Mouse (Mus musculus) urinary bladder, adult 2 months (tissue): Measurements from ENCODE around the gene Ell2. TPM values are rescaled to one million over a fixed set of nuclear protein-coding genes. Genes with fewer than 3 reads are reported as not detected.
"Not testable (repeated sequence)": the region's sequence is repeated elsewhere in the genome, so short reads cannot be mapped to it uniquely, and the experiment has no call there.

Source experiments
- DNase-seq: peaks from one replicate; pipeline ENCODE4 v3.0.0; 2022; ENCODE audit warnings: low spot score
- polyA plus RNA-seq: library from polyadenylated mRNA; depleted of rRNA; stranded (reverse); fragments of >200 nt; gene quantifications from 2 replicates; pipeline ENCODE4 v1.2.3, GENCODE M21; 2012; rRNA removed

The Ell2 gene
- polyA plus RNA-seq = 5.2 and 5.5 TPM in 2 replicates

DNA sequence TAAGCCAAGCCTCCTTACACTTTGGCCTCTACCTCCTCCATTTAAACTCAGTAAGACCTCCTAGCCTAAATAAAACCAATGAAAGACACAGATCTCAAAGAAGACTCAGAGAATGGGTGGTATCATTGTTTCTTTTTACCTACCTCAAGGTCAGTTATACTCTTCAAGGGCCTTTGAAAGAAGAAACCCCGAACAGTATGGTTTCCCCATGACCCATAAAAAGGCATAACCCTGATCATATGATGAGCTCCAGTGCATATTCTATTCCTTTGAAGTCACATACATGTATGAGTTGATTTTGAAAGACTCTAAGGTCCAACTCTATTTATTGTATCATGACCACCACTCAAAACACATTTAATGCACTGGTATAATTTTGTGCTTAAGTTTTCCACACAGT is at the start of gene Ell2:
Gene Ell2 (plus strand): TSS at position 301 of the 400 bp plus-strand sequence.
- no peak for DNase-seq

DNA sequence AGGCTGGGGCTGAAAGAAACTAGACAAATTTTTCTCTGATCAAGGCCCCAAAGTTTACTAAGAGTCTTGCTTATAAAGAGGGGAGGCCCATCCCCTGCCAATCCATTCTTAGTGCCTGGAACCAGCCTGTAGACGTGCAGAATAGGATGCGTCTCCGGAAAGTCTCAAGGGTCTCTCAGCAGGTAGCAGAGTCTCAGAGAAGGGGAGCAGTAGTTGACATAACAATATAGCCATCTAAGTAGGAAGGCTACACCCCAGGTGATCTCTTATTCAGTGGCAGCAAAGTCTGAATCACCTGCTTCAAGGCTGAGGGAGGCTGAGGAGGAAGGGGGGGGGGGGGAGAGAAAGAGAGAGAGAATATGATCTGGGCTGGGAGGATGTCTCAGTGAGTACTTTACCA is 21.1 kb upstream of the Ell2 start:
- no peak for DNase-seq

- DNase-seq = no peak
These were observed 19.6 kb upstream of the Ell2 start for GRCm38 (mm10) chr13:75686995-75687394.

DNA sequence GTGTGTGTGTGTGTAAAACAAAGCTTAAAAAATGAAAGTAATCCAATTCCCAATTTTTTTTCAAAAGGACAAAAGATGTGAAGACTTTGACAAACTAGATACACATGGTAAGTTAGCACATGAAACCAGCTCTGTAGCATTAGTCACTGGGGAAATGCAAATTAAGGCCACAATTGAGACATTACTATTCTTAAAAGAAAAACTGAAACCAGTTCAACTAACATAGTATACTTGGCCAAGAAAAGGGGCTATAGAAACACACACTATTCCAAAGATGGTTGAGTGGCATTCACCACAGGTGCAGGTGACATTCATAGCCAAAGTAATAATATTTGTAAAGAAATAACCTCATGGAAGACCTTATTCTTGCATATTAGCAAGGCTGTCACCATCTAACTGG is 14.9 kb upstream of the Ell2 start:
- no peak for DNase-seq

DNA sequence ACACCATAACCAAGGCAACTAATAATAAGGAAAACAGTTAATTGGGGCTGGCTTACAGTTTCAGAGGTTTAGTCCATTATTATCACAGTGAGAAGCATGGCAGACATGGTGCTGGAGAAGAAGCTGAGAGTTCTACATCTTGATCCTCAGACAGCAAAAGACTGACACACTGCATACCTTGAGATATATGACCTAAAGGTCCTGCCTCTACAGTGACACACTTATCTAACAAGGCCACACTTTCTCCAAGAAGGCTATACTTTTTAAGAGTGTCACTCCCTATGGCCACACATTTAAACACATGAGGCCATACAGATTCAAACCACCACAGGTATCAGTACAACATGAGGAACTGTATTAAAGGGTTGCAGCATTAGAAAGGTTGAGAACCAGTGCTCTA is 13.5 kb upstream of the Ell2 start:
- no peak for DNase-seq

DNA sequence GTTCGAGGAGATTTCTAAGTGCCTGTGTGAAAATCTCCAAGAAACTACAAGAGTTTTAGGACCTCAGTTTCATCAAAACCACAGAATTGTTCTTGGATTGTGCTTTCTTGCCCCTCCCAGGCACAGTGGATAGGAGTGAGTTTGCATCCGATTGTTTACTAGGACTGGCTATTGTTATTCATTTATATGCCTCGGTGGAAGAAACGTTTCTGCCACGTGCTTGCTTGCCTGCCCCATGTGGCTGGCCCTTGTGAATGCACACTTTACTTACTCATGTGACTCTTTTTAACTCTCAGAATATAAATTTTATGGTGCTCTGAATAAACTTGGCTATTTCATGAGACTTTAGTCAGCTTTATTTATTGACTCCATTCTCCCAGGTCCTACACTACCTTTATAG is 3.7 kb upstream of the Ell2 start:
- no peak for DNase-seq

- peak; percentile 72 for DNase-seq
These were observed 592 bp downstream of the Ell2 start for GRCm38 (mm10) chr13:75706882-75707816.

DNA sequence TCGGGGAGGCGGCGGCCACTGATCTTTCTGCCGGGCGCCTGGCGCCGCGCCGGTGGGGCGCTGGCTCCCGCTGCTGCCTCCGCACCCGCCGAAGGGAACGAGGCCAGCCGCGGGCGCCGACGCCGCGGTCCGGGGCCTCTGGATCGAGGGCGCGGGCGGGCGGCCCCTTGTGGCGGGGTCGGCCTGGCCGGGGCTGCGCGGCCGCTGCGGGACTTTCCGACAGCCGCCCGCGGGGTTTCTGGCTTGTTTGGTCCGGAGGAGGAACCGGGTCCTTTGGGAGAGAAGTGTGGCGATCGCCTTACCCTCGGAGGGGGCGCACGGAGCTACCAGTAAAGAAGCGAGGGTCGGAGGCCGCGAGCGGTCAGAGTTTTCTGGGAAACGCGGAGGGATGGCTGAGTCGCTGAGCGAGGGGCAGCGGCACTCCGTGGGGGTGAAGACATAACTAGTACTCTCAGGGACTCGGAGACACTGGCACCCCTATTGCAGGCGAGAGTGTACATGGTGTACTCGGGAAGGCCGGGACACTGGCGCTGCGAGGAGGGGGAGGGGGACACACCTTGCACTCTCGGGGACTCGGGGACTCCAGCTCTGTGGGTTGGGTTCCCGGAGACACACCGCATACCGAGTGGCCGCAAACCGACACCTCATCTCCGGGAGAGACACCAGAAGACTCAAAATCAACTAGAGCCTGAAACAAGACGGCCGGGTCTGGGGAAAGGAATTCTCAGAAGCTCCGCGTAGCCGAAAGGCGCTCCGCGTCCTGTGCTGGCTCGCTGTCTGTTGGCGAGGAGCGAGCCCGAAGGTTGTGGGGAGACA is 1.5 kb downstream of the Ell2 start:
- peak; percentile 51 for DNase-seq

DNA sequence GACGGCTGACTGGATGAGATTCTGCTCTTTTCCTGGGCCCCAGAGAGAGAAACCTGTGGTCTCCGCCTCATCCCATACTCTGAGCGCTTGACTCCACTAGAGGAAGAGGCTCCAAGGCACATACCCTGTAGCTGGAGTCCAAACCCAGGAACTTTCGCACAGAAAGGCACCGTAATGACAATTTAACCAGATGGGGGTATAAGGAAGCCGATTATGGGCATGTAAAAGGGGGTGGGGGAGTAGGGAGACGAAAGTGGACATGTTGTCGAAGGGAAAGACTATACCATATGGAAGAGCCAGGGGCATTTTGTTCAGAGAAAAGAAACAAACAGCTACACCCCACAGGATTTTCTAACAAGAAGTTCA is 2.1 kb downstream of the Ell2 start:
- DNase-seq = no peak

- no peak for DNase-seq
These were observed 2.6 kb downstream of the Ell2 start for GRCm38 (mm10) chr13:75709026-75709778.

- DNase-seq = no peak
These were observed 3.6 kb downstream of the Ell2 start for GRCm38 (mm10) chr13:75710152-75710551.

- not testable (repeated sequence) for DNase-seq
These were observed 5.0 kb downstream of the Ell2 start for GRCm38 (mm10) chr13:75711517-75711916.

DNA sequence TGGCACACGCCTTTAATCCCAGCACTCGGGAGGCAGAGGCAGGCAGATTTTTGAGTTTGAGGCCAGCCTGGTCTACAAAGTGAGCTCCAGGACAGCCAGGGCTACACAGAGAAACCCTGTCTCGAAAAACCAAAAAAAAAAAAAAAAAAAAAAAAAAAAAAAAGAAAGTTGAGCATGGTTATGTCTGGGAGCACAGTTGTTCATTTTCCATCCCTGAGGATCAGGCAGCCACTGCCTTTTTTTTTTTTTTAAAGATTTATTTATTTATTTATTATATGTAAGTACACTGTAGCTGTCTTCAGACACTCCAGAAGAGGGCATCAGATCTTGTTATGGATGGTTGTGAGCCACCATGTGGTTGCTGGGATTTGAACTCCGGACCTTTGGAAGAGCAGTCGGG is 6.0 kb downstream of the Ell2 start:
- not testable (repeated sequence) for DNase-seq

GRCm38 (mm10) chr13:75714407-75714806 is 7.8 kb downstream of the Ell2 start:
- DNase-seq = no peak

- DNase-seq = no peak
These were observed 11.2 kb downstream of the Ell2 start for GRCm38 (mm10) chr13:75717638-75718302.

DNA sequence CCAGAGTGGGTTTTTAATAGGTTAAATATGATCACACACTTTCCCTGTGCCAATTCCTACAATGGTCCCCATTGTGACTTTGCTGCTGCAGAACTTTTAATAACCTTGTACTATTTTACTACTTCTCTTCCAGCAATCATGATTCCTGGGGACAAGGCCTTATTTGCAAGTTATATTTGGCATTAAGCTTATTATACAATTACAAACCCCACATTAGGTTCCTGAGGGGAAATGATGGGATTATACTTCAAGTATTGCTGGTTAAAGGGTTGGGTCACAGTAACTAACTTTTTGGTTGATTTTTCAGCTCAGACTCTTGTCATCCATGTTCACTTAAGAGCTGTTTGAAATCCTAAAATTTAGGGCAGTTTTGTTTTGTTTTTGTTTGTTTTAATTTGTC is 11.8 kb downstream of the Ell2 start:
- DNase-seq = no peak

DNA sequence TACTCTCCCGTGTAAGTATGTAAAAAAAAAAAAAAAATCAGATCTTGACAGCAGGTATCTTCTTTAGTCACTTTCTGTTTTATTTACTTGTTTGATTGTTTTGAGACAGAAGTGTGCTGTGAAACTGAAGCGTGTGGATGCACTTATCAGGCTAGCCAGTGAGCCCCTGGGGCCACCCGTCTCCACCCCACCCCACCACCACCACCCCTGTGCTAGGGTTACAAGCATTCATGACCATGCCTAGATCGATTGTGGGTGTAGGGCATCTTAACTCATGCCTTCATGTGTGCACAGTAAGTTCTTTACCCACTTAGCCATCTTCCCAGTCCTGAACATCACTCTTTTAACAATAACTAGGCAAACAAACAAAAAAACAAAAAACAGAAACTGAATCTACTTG is 13.1 kb downstream of the Ell2 start:
- no peak for DNase-seq

GRCm38 (mm10) chr13:75726569-75727373 is 20.2 kb downstream of the Ell2 start:
- no peak for DNase-seq

- no peak for DNase-seq
These were observed 21.4 kb downstream of the Ell2 start for GRCm38 (mm10) chr13:75727932-75728331.

DNA sequence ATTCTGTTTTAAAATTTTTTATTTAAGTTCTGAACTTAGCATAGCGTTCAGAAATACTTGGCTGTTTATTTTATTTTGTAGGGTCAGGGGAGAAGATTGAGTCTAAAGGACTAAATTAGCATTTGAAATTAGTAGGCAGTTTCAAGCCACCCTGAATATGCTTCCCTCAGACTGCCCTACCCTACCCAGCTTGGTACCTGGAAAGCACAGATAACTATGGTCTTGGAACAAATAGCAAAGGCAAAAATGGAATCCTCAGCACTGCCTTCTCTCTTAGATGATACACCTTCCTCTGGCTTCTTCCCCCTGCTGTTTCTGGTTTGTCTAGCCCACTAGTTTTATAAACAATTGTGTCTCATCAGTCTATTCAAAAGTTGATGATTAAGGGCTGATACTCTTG is 23.3 kb downstream of the Ell2 start:
- DNase-seq = no peak

DNA sequence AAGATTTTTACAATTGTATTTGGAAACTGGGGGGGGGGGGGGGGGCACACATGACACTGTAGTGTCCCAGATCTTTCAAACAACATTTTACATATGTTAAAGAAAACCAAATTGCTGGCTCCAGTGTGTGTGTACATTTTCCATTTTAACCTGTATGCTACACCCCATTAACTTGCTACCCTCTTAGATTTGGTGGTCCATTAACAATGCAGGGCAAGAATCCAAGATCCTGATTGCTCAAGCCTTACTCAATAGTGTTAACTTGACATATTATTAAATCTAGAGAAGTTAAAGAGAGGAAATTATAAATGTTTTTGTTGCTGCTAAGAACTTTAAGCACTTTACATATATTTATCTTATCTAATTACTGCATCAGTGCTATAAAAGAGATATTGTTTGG is 24.2 kb downstream of the Ell2 start:
- no peak for DNase-seq
